In the genomic region with DNA sequence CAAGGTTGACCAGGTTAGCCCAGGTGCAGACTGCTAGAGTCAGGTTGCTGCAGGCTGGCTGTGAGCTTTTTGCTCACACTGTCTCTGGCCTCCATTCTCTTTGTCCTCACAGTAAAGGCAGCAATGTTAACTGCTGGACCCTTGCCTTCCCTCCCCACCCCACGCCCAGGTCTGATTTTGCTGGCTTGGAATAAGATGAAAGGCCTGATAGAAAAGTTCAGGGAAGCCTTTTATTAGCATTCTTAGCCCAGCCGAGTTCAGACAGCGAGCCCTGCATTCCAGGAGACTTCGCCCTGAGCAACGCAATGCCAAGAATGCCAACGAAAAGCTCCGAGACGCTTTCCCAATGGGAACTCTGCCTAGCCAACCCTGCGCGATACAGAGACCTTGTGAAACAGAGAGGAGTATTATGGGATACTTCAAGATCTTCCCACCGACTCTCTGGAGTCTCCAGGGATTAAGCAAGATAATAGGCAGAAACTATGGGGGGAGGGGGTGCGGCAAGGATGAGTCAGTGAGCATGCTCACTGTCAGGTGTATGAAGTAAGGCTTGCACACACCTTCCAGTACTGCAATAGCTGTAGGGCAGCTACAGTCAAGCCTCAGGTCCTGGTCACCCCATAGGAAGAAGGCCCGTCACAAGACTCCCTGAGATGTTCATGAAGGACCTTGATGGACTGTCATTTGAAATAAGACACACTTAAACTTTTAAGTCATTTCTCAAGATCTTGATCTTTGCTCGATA, we compare ENCODE assay signal across 8 mouse cellular contexts. TPM values are rescaled to one million over a fixed set of nuclear protein-coding genes. Genes with fewer than 3 reads are reported as not detected.
DNase-seq lines count a peak whose midpoint lies in the region; ATAC-seq and TF ChIP-seq lines count a peak whose summit lies in the region.

No protein-coding gene starts in this region.

- DNase-seq in heart, postnatal 25 days (ENCODE audit: low spot score) = no peak
- DNase-seq in midbrain, embryonic 11.5 days (ENCODE audit: low spot score, missing footprints) = peak; percentile 90
- no peak for DNase-seq in thymus, postnatal 4 days
- DNase-seq in c-Kit-positive CD71-positive TER-119-positive erythroid progenitor cells, embryonic 14.5 days (ENCODE audit: low spot score) = no peak
- no peak for DNase-seq in right cerebral cortex, postnatal 25 days

- peak overlapping the region; percentile 2; the same call in 1 of the 2 replicates for H3K9ac ChIP-seq in heart, embryonic 14.5 days (ENCODE audit: low read length)
- H3K9ac ChIP-seq in embryonic facial prominence, embryonic 12.5 days = no peak overlapping the region
- H3K9ac ChIP-seq in intestine, postnatal 0 days (ENCODE audit: low read depth, low read length) = no peak overlapping the region
- H3K9ac ChIP-seq in midbrain, embryonic 11.5 days (ENCODE audit: low read length) = no peak overlapping the region

- H3K27me3 ChIP-seq in heart, embryonic 14.5 days (ENCODE audit: control insufficient read depth, insufficient read depth, low read length) = no peaks in the 10 kb centered on the region
- H3K27me3 ChIP-seq in embryonic facial prominence, embryonic 12.5 days = no peaks in the 10 kb centered on the region
- H3K27me3 ChIP-seq in intestine, postnatal 0 days (replicated peaks; ENCODE audit: control insufficient read depth, insufficient read depth, low read length) = no peaks in the 10 kb centered on the region
- H3K27me3 ChIP-seq in midbrain, embryonic 11.5 days (ENCODE audit: control insufficient read depth, insufficient read depth, low read length) = no peaks in the 10 kb centered on the region

- H3K27ac ChIP-seq in heart, embryonic 14.5 days (replicated peaks in 1 of 2; ENCODE audit: control insufficient read depth in 1 of 2, insufficient read depth in 1 of 2, low read depth in 2 of 2, low read length in 2 of 2) = peak overlapping the region in 1 of 2 experiments; percentile 8; a peak in 1 of 4 replicates
- no peak overlapping the region for H3K27ac ChIP-seq in embryonic facial prominence, embryonic 12.5 days
- no peak overlapping the region for H3K27ac ChIP-seq in intestine, postnatal 0 days (ENCODE audit: low read depth, low read length)
- peak overlapping the region; percentile 72 for H3K27ac ChIP-seq in midbrain, embryonic 11.5 days (ENCODE audit: low read depth, low read length)

- intact Hi-C loops in heart, postnatal 25 days (cut with DNase I) = no loop called here

- no peak overlapping the region for H3K4me3 ChIP-seq in heart, embryonic 14.5 days (ENCODE audit: control insufficient read depth in 1 of 2, insufficient read depth in 1 of 2, low read depth in 1 of 2, low read length in 2 of 2)
- no peak overlapping the region for H3K4me3 ChIP-seq in embryonic facial prominence, embryonic 12.5 days
- H3K4me3 ChIP-seq in intestine, postnatal 0 days (ENCODE audit: low read depth, low read length) = no peak overlapping the region
- H3K4me3 ChIP-seq in midbrain, embryonic 11.5 days (ENCODE audit: low read depth, low read length) = no peak overlapping the region

- peaks cover 24 to 29% of the 10 kb centered on the region in 2 experiments for H3K4me1 ChIP-seq in heart, embryonic 14.5 days (ENCODE audit: control insufficient read depth in 2 of 2, insufficient read depth in 2 of 2, low read length in 2 of 2)
- peaks cover 9% of the 10 kb centered on the region for H3K4me1 ChIP-seq in embryonic facial prominence, embryonic 12.5 days
- peaks cover 5% of the 10 kb centered on the region; the same call in 1 of the 2 replicates for H3K4me1 ChIP-seq in intestine, postnatal 0 days (replicated peaks; ENCODE audit: control insufficient read depth, insufficient read depth, low read length)
- H3K4me1 ChIP-seq in midbrain, embryonic 11.5 days (ENCODE audit: control insufficient read depth, insufficient read depth, low read length) = peaks cover 23% of the 10 kb centered on the region

- no peaks in the 10 kb centered on the region for H3K9me3 ChIP-seq in heart, embryonic 14.5 days (ENCODE audit: control insufficient read depth, low read length)
- no peaks in the 10 kb centered on the region for H3K9me3 ChIP-seq in embryonic facial prominence, embryonic 12.5 days
- H3K9me3 ChIP-seq in intestine, postnatal 0 days (ENCODE audit: control insufficient read depth) = no peaks in the 10 kb centered on the region
- H3K9me3 ChIP-seq in midbrain, embryonic 11.5 days (ENCODE audit: control insufficient read depth, low read length) = no peaks in the 10 kb centered on the region

- H3K36me3 ChIP-seq in heart, embryonic 14.5 days (ENCODE audit: control insufficient read depth, insufficient read depth, low read length) = no peaks in the 10 kb centered on the region
- no peaks in the 10 kb centered on the region for H3K36me3 ChIP-seq in embryonic facial prominence, embryonic 12.5 days
- no peaks in the 10 kb centered on the region for H3K36me3 ChIP-seq in intestine, postnatal 0 days (ENCODE audit: control insufficient read depth, insufficient read depth)
- no peaks in the 10 kb centered on the region for H3K36me3 ChIP-seq in midbrain, embryonic 11.5 days (ENCODE audit: control insufficient read depth, insufficient read depth, low read length)

- TF ChIP-seq CTCF in intestine, postnatal 0 days (IDR thresholded peaks at IDR 0.05; ENCODE audit: low read depth) = no peak

- WGBS in heart, embryonic 14.5 days = 25% methylated on average over 14 of the region's 14 CpGs
- WGBS in embryonic facial prominence, embryonic 12.5 days = 47% methylated on average over 14 of the region's 14 CpGs
- WGBS in intestine, postnatal 0 days = 34% methylated on average over 14 of the region's 14 CpGs
- WGBS in midbrain, embryonic 11.5 days = 13% methylated on average over 14 of the region's 14 CpGs

- no peak for ATAC-seq in heart, embryonic 14.5 days (ENCODE audit: insufficient number of reproducible peaks, insufficient read depth, low FRiP score, low read depth)
- ATAC-seq in embryonic facial prominence, embryonic 12.5 days (ENCODE audit: insufficient number of reproducible peaks, insufficient read depth, low FRiP score, low TSS enrichment) = 0 out of 2 replicates have a peak, but pooled peaks have one; percentile 10
- ATAC-seq in intestine, postnatal 0 days = 0 out of 2 replicates have a peak, but pooled peaks have one; percentile 10
- peak; percentile 77 for ATAC-seq in midbrain, embryonic 11.5 days (ENCODE audit: low FRiP score)

- peak overlapping the region; percentile 35; the same call in 1 of the 2 replicates for H3K4me2 ChIP-seq in heart, embryonic 14.5 days (ENCODE audit: low read length)
- H3K4me2 ChIP-seq in embryonic facial prominence, embryonic 12.5 days (replicated peaks) = no peak overlapping the region
- no peak overlapping the region; the same call in 1 of the 2 replicates for H3K4me2 ChIP-seq in intestine, postnatal 0 days (replicated peaks; ENCODE audit: low read depth)
- peak overlapping the region; percentile 12; the same call in 1 of the 2 replicates for H3K4me2 ChIP-seq in midbrain, embryonic 11.5 days

RNA-seq across cellular contexts. Expression of gene Afap1l2, which starts 17.5 kb away (rescaled TPM):
- polyA plus RNA-seq in heart, embryonic 14.5 days (2014; fragmentation: Nextera tagmentation; extraction: Ambion mirVana) = 0.84 and 0.88 TPM in 2 replicates
- total RNA-seq in heart, postnatal 25 days (2021) = 1 to 10 TPM; 5.0 to 5.7 TPM
- polyA plus RNA-seq in embryonic facial prominence, embryonic 12.5 days (2016; fragmentation: Nextera tagmentation; extraction: Ambion mirVana) = 9.7 and 10.3 TPM in 2 replicates
- polyA plus RNA-seq in intestine, postnatal 0 days (2015; fragmentation: Nextera tagmentation; extraction: Ambion mirVana) = 7.1 TPM in 2 replicates
- 3.0 and 3.5 TPM in 2 replicates for polyA plus RNA-seq in midbrain, embryonic 11.5 days (2014; fragmentation: Nextera tagmentation; extraction: Ambion mirVana)

Comparison
In these comparisons a context has a peak if more than half of its experiments do, and no peak if none do; other contexts are left out.
1. H3K4me2 ChIP-seq: peak in heart, embryonic 14.5 days (single experiment) and midbrain, embryonic 11.5 days (single experiment); none in embryonic facial prominence, embryonic 12.5 days (single experiment) and intestine, postnatal 0 days (single experiment).